Mouse (Mus musculus) Patski (cell line): Measurements from ENCODE around the gene Myo15b. TPM values are rescaled to one million over a fixed set of nuclear protein-coding genes. Genes with fewer than 3 reads are reported as not detected.

ENCODE experiments used
- ATAC-seq: fragments of 100-300 bp; one replicate; pipeline ENCODE4 v1.8.0; 2021
- CTCF ChIA-PET: fragments of 350-600 bp; sonication (Branson Sonifier 250); formaldehyde crosslinking; loops from one replicate; lab custom pipeline; 2022; ENCODE audit warnings: inconsistent platforms; lab: Charles Lee
- POLR2A ChIA-PET: fragments of 350-600 bp; sonication (Branson Sonifier 250); formaldehyde crosslinking; loops from one replicate; lab custom pipeline; 2022; ENCODE audit warnings: antibody characterized with exemption, inconsistent platforms; lab: Charles Lee
- DNase-seq: peaks from one replicate; pipeline ENCODE4 v3.0.0-alpha.2; 2011; ENCODE audit warnings: low read depth, low spot score
- H3K27me3 ChIP-seq: fragments of 371-371 bp; one replicate; pipeline ENCODE4 v1.5.1; 2021
- CTCF ChIP-seq: fragments of 100-300 bp; IDR thresholded peaks from one replicate; pipeline ENCODE4 v1.5.1; 2021
- in situ Hi-C: fragments of 300-500 bp; cut with MboI; formaldehyde crosslinking; loops from 3 replicates; pipeline ENCODE4 v1.11.1; 2018; ENCODE audit warnings: low pct_unique_long_range_greater_than_20kb, mixed read lengths
- polyA plus RNA-seq: library from polyadenylated mRNA; unstranded; gene quantifications from one replicate; pipeline ENCODE4 v1.2.3, GENCODE M21; 2021

The Myo15b gene
- polyA plus RNA-seq, 1 experiment from 2014 or later = 1.4 TPM

GRCm38 (mm10) chr11:115904956-115905790 is 47.0 kb downstream of the Myo15b start:
- ATAC-seq (no peak), DNase-seq (no peak)
- ChIA-PET POLR2A (no interaction called here), CTCF (interaction anchor here (1.2 to 1.7 kb wide), 4 partner anchors 10 to 35 kb away, joined by 3 to 5 read pairs (median 4); no protein-coding TSS in a partner anchor)
- in situ Hi-C loops = no loop called here
- H3K27me3 ChIP-seq = no peaks in the 10 kb centered on the region
- no peak for TF ChIP-seq CTCF

- DNase-seq = no peak
- no peaks in the 10 kb centered on the region for H3K27me3 ChIP-seq
- ChIA-PET POLR2A (no interaction called here), CTCF (interaction anchor here (1.2 to 1.7 kb wide), 3 partner anchors 11 to 34 kb away, joined by 3 to 5 read pairs (median 4); no protein-coding TSS in a partner anchor)
- TF ChIP-seq CTCF = no peak
- in situ Hi-C loops = no loop called here
- ATAC-seq = no peak
Observed at GRCm38 (mm10) chr11:115906116-115906515, 47.9 kb downstream of the Myo15b start.

GRCm38 (mm10) chr11:115906521-115906920 is 48.3 kb downstream of the Myo15b start:
- no peaks in the 10 kb centered on the region for H3K27me3 ChIP-seq
- ChIA-PET CTCF (interaction anchor here (1.2 to 1.7 kb wide), 2 partner anchors 11 to 25 kb away, joined by 4 to 5 read pairs; no protein-coding TSS in a partner anchor), POLR2A (no interaction called here)
- ATAC-seq = no peak
- DNase-seq = no peak
- TF ChIP-seq CTCF = no peak
- in situ Hi-C loops = no loop called here

- ATAC-seq = no peak
- CTCF ChIA-PET = interaction anchor here (0.9 to 1.8 kb wide), 2 partner anchors 10 to 26 kb away, joined by 4 to 5 read pairs; no protein-coding TSS in a partner anchor
- TF ChIP-seq CTCF = no peak
Observed at GRCm38 (mm10) chr11:115911134-115911561, 52.9 kb downstream of the Myo15b start.

GRCm38 (mm10) chr11:115911632-115912376 is 53.6 kb downstream of the Myo15b start, which contains the start of gene Smim6:
Smim6 (plus strand) TSS chr11:115912017.
- no peak for TF ChIP-seq CTCF
- no peak for ATAC-seq

More at GRCm38 (mm10) chr11:115911134-115911561, 52.9 kb downstream of the Myo15b start:
- POLR2A ChIA-PET = interaction anchor here (1.4 kb wide), 1 partner anchor 10 kb away, joined by 4 read pairs; no protein-coding TSS in a partner anchor
- in situ Hi-C loops = no loop called here
- DNase-seq = no peak
- no peaks in the 10 kb centered on the region for H3K27me3 ChIP-seq

GRCm38 (mm10) chr11:115916579-115916978 is 58.4 kb downstream of the Myo15b start:
- no peak for TF ChIP-seq CTCF
- H3K27me3 ChIP-seq = no peaks in the 10 kb centered on the region
- ChIA-PET POLR2A (interaction anchor here (0.5 to 1.2 kb wide), 3 partner anchors 13 to 51 kb away, joined by 3 read pairs; no protein-coding TSS in a partner anchor), CTCF (interaction anchor here (1.3 kb wide), 1 partner anchor 11 kb away, joined by 4 read pairs; no protein-coding TSS in a partner anchor)
- ATAC-seq = no peak
- DNase-seq = no peak
- in situ Hi-C loops = no loop called here

More at GRCm38 (mm10) chr11:115911632-115912376, 53.6 kb downstream of the Myo15b start, which contains the start of gene Smim6:
- ChIA-PET CTCF (interaction anchor here (0.7 to 1.8 kb wide), 3 partner anchors 9 to 88 kb away, joined by 3 to 5 read pairs (median 4); no protein-coding TSS in a partner anchor), POLR2A (interaction anchor here (1.4 kb wide), 1 partner anchor 10 kb away, joined by 4 read pairs; no protein-coding TSS in a partner anchor)
- DNase-seq = no peak
- H3K27me3 ChIP-seq = no peaks in the 10 kb centered on the region
- in situ Hi-C loops = no loop called here

GRCm38 (mm10) chr11:115918637-115919036 is 60.4 kb downstream of the Myo15b start:
- TF ChIP-seq CTCF = no peak
- H3K27me3 ChIP-seq = no peaks in the 10 kb centered on the region
- no peak for DNase-seq
- ChIA-PET CTCF (no interaction called here), POLR2A (no interaction called here)
- ATAC-seq = no peak
- in situ Hi-C loops = no loop called here

GRCm38 (mm10) chr11:115919073-115919472 is 60.9 kb downstream of the Myo15b start:
- no peaks in the 10 kb centered on the region for H3K27me3 ChIP-seq
- DNase-seq (no peak), ATAC-seq (no peak)
- CTCF ChIA-PET = no interaction called here
- POLR2A ChIA-PET = no interaction called here
- no peak for TF ChIP-seq CTCF
- in situ Hi-C loops = no loop called here

- ChIA-PET POLR2A (no interaction called here), CTCF (interaction anchor here (1.2 to 1.8 kb wide), 2 partner anchors 9 to 17 kb away, joined by 4 read pairs; no protein-coding TSS in a partner anchor)
- DNase-seq = no peak
- ATAC-seq = no peak
- in situ Hi-C loops = no loop called here
- no peaks in the 10 kb centered on the region for H3K27me3 ChIP-seq
- TF ChIP-seq CTCF = peak; percentile 80
Observed at GRCm38 (mm10) chr11:115920110-115920818, 62.1 kb downstream of the Myo15b start.
